Mouse (Mus musculus) kidney, postnatal 0 days (tissue): ENCODE data around the gene Letmd1. TPM values are rescaled to one million over a fixed set of nuclear protein-coding genes. Genes with fewer than 3 reads are reported as not detected.

Source experiments
- ATAC-seq: fragments of 200-750 bp; cut with Nextera tagmentation; replicated peaks from 2 replicates; pipeline ENCODE4 v1.8.0; 2017; ENCODE audit warnings: low read depth, moderate number of reproducible peaks, moderate TSS enrichment, moderate library complexity; ENCODE audit not compliant: low FRiP score
- DNase-seq: peaks from one replicate; pipeline ENCODE4 v3.0.0-alpha.2; 2016; ENCODE audit warnings: low spot score
- H3K27ac ChIP-seq: fragments of 300-500 bp; sonication (generic); 2 replicates; pipeline ENCODE4 v1.5.1; 2014; ENCODE audit warnings: mild to moderate bottlenecking
- H3K27me3 ChIP-seq: fragments of 300-500 bp; sonication (generic); 2 replicates; pipeline ENCODE4 v1.6.1; 2014; ENCODE audit warnings: low read length, mixed read lengths; ENCODE audit not compliant: insufficient read depth
- H3K36me3 ChIP-seq: fragments of 300-500 bp; sonication (generic); 2 replicates; pipeline ENCODE4 v1.6.1; 2014; ENCODE audit warnings: low read length, mixed read lengths; ENCODE audit not compliant: insufficient read depth
- H3K4me1 ChIP-seq: fragments of 300-500 bp; sonication (generic); replicated peaks from 2 replicates; pipeline ENCODE4 v1.6.1; 2014; ENCODE audit warnings: antibody characterized with exemption, low read length, mixed read lengths; ENCODE audit not compliant: insufficient read depth
- H3K4me2 ChIP-seq: fragments of 300-500 bp; sonication (generic); 2 replicates; pipeline ENCODE4 v1.6.1; 2014; ENCODE audit warnings: mild to moderate bottlenecking, low read length, moderate library complexity, mixed read lengths
- H3K4me3 ChIP-seq: fragments of 300-500 bp; sonication (generic); replicated peaks from 2 replicates; pipeline ENCODE4 v1.5.1; 2014; ENCODE audit warnings: low read depth, low read length
- H3K9ac ChIP-seq: fragments of 300-500 bp; sonication (generic); 2 replicates; pipeline ENCODE4 v1.6.1; 2014; ENCODE audit warnings: low read depth, low read length
- H3K9me3 ChIP-seq: fragments of 300-500 bp; sonication (generic); replicated peaks from 2 replicates; pipeline ENCODE4 v1.6.1; 2016; ENCODE audit warnings: low read length, inconsistent platforms, mixed read lengths
- CTCF ChIP-seq: IDR thresholded peaks from 2 replicates; pipeline ENCODE4 v1.5.1; 2016; ENCODE audit warnings: antibody characterized with exemption, low read depth, mild to moderate bottlenecking, moderate library complexity
- WGBS: fragments of 180-500 bp; shearing (Covaris S2); extraction: QIAGEN DNeasy Blood & Tissue Kit; methylation state at CpG from one replicate; pipeline ENCODE4 v1.1.7; 2014; 5-methylcytosine and 5-hydroxymethylcytosine counted together
- polyA plus RNA-seq: library from polyadenylated mRNA; unstranded; fragments of >200 nt; fragmentation: Nextera tagmentation; extraction: Ambion mirVana; gene quantifications from 2 replicates; pipeline ENCODE4 v1.2.1, GENCODE M21; 2015

The Letmd1 gene
- polyA plus RNA-seq, 1 experiment from 2014 or later = 21.3 TPM

DNA sequence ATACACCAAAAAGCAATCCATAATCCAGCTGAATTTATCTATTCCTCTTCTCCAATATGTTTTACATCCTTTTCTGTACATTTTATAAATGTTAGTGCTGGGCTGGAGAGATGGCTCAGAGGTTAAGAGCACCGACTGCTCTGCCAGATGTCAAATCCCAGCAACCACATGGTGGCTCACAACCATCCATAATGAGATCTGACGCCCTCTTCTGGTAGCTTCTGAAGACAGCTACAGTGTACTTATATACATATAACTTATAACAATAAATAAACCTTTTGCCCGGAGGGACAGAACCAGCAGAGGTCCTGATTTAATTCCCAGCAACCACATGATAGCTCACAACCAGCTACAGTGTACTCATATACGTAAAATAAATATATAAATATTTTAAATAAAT lies 20.3 kb upstream of the Letmd1 start:
- ATAC-seq = no peak
- TF ChIP-seq CTCF = peak; percentile 30
- Histone ChIP-seq H3K4me1 (no peaks in the 10 kb centered on the region), H3K27ac (no peak overlapping the region), H3K36me3 (no peaks in the 10 kb centered on the region), H3K9me3 (no peaks in the 10 kb centered on the region), H3K27me3 (no peaks in the 10 kb centered on the region), H3K4me2 (no peak overlapping the region), H3K9ac (no peak overlapping the region), H3K4me3 (no peak overlapping the region)
- 76% methylated on average over 4 of the region's 4 CpGs for WGBS
- no peak for DNase-seq

DNA sequence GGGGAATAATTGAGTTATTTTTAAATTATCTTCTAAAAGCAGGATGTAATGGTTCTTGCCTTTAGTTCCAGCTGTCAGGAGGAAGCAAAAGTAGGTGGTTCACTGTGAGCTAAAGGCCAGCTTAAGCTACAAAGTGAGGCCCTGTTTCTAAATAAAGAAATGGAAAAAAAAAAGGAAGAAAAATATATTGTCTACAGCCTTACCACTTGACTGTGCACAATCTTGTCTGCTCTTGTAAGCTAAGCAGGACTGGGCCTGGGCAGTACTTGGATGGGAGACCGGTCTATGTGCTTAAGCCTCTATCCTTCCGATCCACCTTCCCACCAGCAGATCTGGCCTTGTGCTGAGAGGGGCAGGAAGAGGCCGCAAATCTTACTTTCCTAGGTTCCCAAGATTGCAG lies 19.3 kb upstream of the Letmd1 start:
- no peak for TF ChIP-seq CTCF
- WGBS = 64% methylated on average over 3 of the region's 3 CpGs
- no peaks in the 10 kb centered on the region for H3K9me3 ChIP-seq
- H3K27ac ChIP-seq = no peak overlapping the region
- ATAC-seq (no peak), DNase-seq (no peak)
- no peaks in the 10 kb centered on the region for H3K36me3 ChIP-seq
- H3K4me1 ChIP-seq = no peaks in the 10 kb centered on the region
- no peaks in the 10 kb centered on the region for H3K27me3 ChIP-seq
- no peak overlapping the region for H3K4me3 ChIP-seq
- no peak overlapping the region for H3K4me2 ChIP-seq
- H3K9ac ChIP-seq = no peak overlapping the region

DNA sequence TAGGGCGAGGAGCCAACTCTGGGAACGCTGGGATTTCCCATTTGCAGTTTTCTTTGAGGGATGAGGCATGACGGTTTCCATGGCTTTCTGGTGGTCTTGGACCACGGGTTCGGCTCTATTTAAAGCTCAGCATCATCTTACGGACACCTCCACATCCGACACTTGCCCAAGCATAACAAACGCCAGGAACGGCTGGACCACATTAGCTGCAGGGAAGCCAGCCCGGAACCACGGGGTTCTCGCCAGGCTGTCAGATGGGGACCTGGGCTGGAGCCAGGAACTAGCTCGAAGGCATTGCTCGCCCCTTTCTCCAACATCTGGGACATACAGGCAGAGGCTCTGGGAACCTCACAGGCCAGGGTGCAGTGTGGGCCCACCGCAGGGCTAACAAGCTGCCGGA lies 17.6 kb upstream of the Letmd1 start:
- H3K4me3 ChIP-seq = no peak overlapping the region
- no peak overlapping the region for H3K27ac ChIP-seq
- H3K9me3 ChIP-seq = no peaks in the 10 kb centered on the region
- WGBS = 42% methylated on average over 16 of the region's 16 CpGs
- DNase-seq (no peak), ATAC-seq (no peak)
- no peak for TF ChIP-seq CTCF
- no peak overlapping the region for H3K4me2 ChIP-seq
- H3K9ac ChIP-seq = no peak overlapping the region
- H3K4me1 ChIP-seq = no peaks in the 10 kb centered on the region
- H3K27me3 ChIP-seq = no peaks in the 10 kb centered on the region
- no peaks in the 10 kb centered on the region for H3K36me3 ChIP-seq

DNA sequence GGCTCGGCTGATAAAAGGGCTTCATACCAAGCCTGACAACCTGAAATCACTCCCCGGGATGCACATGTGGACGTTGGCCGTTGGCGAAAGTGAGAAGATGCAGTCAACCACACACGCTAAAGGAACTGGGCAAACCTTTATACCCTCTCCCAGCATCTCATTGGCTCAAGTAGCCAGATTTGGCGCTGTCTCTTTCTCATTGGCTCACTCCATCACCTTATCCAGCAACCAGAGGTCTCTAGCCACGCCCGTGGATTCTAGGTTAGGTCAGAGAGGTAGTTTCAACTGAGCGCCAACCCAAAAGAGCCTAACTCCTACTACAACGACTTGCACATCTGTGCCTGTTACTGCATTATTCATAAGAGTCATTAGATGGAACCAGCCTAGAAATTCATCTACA lies 16.3 kb upstream of the Letmd1 start:
- DNase-seq (no peak), ATAC-seq (no peak)
- H3K27me3 ChIP-seq = no peaks in the 10 kb centered on the region
- no peak overlapping the region for H3K4me3 ChIP-seq
- no peak overlapping the region for H3K27ac ChIP-seq
- TF ChIP-seq CTCF = no peak
- no peak overlapping the region for H3K9ac ChIP-seq
- H3K9me3 ChIP-seq = no peaks in the 10 kb centered on the region
- no peaks in the 10 kb centered on the region for H3K4me1 ChIP-seq
- no peak overlapping the region for H3K4me2 ChIP-seq
- 85% methylated on average over 11 of the region's 11 CpGs for WGBS
- no peaks in the 10 kb centered on the region for H3K36me3 ChIP-seq

DNA sequence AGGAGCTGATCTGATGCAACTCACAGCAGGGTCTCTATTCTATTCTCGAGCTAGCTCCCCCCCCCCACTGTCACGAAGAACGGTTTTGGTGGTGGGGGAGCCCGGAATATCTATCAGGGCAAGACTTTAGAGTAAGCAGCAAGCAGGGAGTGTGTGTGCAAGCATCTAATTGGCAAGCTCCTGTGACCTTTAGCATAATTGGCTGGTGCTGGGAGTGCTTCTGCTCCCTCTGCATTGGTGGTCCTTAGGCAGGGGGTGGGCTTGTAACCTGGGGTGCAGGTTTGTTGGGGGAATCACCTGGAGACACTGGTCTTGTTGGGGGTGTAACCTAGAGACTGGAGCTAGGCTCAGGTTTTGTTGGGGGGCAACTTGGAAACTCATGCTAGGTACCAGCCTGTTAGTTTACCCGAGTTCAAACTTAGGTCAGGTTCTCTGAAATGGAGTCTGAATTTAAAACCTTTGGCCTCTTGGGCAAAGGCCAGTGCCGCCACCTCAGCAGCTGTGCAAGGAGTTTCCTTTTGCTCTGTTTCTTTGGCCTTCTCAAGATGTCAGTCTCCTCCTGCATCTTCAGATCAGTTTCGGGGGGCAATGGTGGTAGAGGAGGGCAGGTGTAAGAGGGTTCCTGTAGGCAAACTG lies 12.3 kb upstream of the Letmd1 start:
- H3K27me3 ChIP-seq = no peaks in the 10 kb centered on the region
- DNase-seq = no peak
- ATAC-seq = no peak
- 70% methylated on average over 7 of the region's 7 CpGs for WGBS
- no peak overlapping the region for H3K4me3 ChIP-seq
- no peaks in the 10 kb centered on the region for H3K4me1 ChIP-seq
- no peak overlapping the region for H3K4me2 ChIP-seq
- no peak overlapping the region for H3K27ac ChIP-seq
- H3K9ac ChIP-seq = no peak overlapping the region
- TF ChIP-seq CTCF = no peak
- H3K9me3 ChIP-seq = no peaks in the 10 kb centered on the region
- no peaks in the 10 kb centered on the region for H3K36me3 ChIP-seq

DNA sequence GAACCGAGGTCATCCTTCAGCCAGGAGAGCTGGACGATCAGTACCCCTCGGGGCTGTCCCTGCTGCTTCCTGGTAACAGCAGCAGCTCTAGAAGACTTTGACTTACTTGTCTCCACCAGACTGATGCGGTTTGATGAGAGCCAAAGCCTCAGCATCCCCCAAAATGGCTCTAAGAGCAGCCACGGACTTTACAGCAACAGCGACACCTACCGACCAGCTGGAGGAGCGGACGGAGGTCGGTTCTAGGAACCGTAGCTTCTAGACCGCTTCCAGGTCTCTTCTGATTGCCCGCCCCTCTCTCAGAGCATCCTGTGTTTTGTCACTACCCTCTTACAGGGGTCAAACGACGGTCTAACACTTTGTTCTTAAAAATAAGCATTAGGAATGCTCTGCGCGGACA lies 11.5 kb upstream of the Letmd1 start:
- 0 out of 2 replicates have a peak, but pooled peaks have one; percentile 46 for ATAC-seq
- H3K4me3 ChIP-seq = no peak overlapping the region
- H3K27me3 ChIP-seq = no peaks in the 10 kb centered on the region
- no peaks in the 10 kb centered on the region for H3K4me1 ChIP-seq
- peak; percentile 92 for TF ChIP-seq CTCF
- no peak overlapping the region for H3K9ac ChIP-seq
- WGBS = 7% methylated on average over 17 of the region's 17 CpGs
- H3K27ac ChIP-seq = no peak overlapping the region
- no peaks in the 10 kb centered on the region for H3K36me3 ChIP-seq
- DNase-seq = peak; percentile 92
- no peak overlapping the region for H3K4me2 ChIP-seq
- H3K9me3 ChIP-seq = no peaks in the 10 kb centered on the region

DNA sequence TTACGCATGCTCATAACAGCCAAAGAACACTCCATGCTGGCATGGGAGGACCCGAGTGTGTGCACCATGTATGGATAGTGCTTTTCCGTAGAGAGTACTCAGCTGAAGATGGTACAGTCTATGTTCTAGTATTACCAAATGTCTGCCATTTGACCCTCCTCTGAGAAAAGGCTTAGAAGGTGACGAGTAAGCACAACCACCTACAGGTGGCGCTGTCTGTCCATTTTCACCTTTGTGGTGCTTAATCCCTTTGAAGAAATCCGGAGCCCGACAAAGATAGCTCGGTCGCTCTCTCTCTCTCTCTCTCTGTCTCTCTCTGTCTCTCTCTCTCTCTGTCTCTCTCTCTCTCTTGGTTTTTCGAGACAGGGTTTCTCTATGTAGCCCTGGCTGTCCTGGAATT lies 10.8 kb upstream of the Letmd1 start:
- peak; percentile 75 for TF ChIP-seq CTCF
- no peaks in the 10 kb centered on the region for H3K27me3 ChIP-seq
- H3K27ac ChIP-seq = no peak overlapping the region
- DNase-seq (peak; percentile 79), ATAC-seq (no peak)
- H3K4me1 ChIP-seq = no peaks in the 10 kb centered on the region
- no peaks in the 10 kb centered on the region for H3K9me3 ChIP-seq
- no peak overlapping the region for H3K4me2 ChIP-seq
- WGBS = 33% methylated on average over 10 of the region's 10 CpGs
- no peak overlapping the region for H3K4me3 ChIP-seq
- no peaks in the 10 kb centered on the region for H3K36me3 ChIP-seq
- H3K9ac ChIP-seq = no peak overlapping the region
